Mouse (Mus musculus) c-Kit-negative CD71-positive TER-119-positive erythroid progenitor cells, embryonic 14.5 days (primary cell): Measurements from ENCODE around the gene Dnajb8.

Experiments
- DNase-seq: peaks from one replicate; pipeline ENCODE4 v3.0.0-alpha.2; 2013; ENCODE audit warnings: low read depth, low spot score

The Dnajb8 gene

GRCm38 (mm10) chr6:88221968-88222367, at the start of gene Dnajb8:
TSS of gene Dnajb8 (plus strand) at chr6:88222268.
- no peak for DNase-seq

GRCm38 (mm10) chr6:88174191-88174590, 47.9 kb upstream of the Dnajb8 start:
- DNase-seq = no peak

GRCm38 (mm10) chr6:88174676-88175075, 47.4 kb upstream of the Dnajb8 start:
- DNase-seq = no peak

- no peak for DNase-seq
Measured at GRCm38 (mm10) chr6:88184671-88185070, 37.4 kb upstream of the Dnajb8 start.

GRCm38 (mm10) chr6:88188148-88188547, 33.9 kb upstream of the Dnajb8 start:
- DNase-seq = no peak

- DNase-seq = no peak
Measured at GRCm38 (mm10) chr6:88189312-88190042, 32.6 kb upstream of the Dnajb8 start.

GRCm38 (mm10) chr6:88190043-88190309, 32.1 kb upstream of the Dnajb8 start:
- DNase-seq = no peak

GRCm38 (mm10) chr6:88190310-88191023, 31.6 kb upstream of the Dnajb8 start:
- DNase-seq = no peak

- no peak for DNase-seq
Measured at GRCm38 (mm10) chr6:88191024-88191365, 31.1 kb upstream of the Dnajb8 start.

GRCm38 (mm10) chr6:88191411-88192070, 30.5 kb upstream of the Dnajb8 start:
- no peak for DNase-seq

GRCm38 (mm10) chr6:88192756-88193155, 29.3 kb upstream of the Dnajb8 start:
- no peak for DNase-seq

GRCm38 (mm10) chr6:88193433-88194052, 28.5 kb upstream of the Dnajb8 start, which contains the start of gene Gata2:
TSS of gene Gata2 (plus strand) at chr6:88193891.
- no peak for DNase-seq

GRCm38 (mm10) chr6:88194053-88194977, 27.8 kb upstream of the Dnajb8 start:
- no peak for DNase-seq

- no peak for DNase-seq
Measured at GRCm38 (mm10) chr6:88194978-88195325, 27.1 kb upstream of the Dnajb8 start.

- no peak for DNase-seq
Measured at GRCm38 (mm10) chr6:88196054-88196732, 25.9 kb upstream of the Dnajb8 start.

- no peak for DNase-seq
Measured at GRCm38 (mm10) chr6:88196733-88197312, 25.2 kb upstream of the Dnajb8 start.

- no peak for DNase-seq
Measured at GRCm38 (mm10) chr6:88197313-88198069, 24.6 kb upstream of the Dnajb8 start.

GRCm38 (mm10) chr6:88198070-88198940, 23.8 kb upstream of the Dnajb8 start:
- DNase-seq = no peak
